Comparison of ENCODE assay signal across 13 mouse cellular contexts in genomic region chr15:8200317-8200716, GRCm38 (mm10). TPM values are rescaled to one million over a fixed set of nuclear protein-coding genes. Genes with fewer than 3 reads are reported as not detected.
DNase-seq lines count a peak whose midpoint lies in the region; ATAC-seq and TF ChIP-seq lines count a peak whose summit lies in the region.
"Had no signal": no experiment of that assay in that cellular context is flagged by ENCODE, and none has a peak within 500 bp of the region (broad histone marks: within the 10 kb centered on the region; RNA-seq: fewer than 3 reads in every experiment).

No protein-coding gene starts in this region.

- H3K4me3 ChIP-seq in intestine, postnatal 0 days (ENCODE audit: low read depth, low read length): no peak overlapping the region
- H3K4me3 ChIP-seq in intestine, embryonic 15.5 days (replicated peaks): no peak overlapping the region
- H3K4me3 ChIP-seq in stomach, postnatal 0 days (ENCODE audit: low read depth, low read length): no peak overlapping the region
- H3K4me3 ChIP-seq: embryonic facial prominence, embryonic 12.5 days; heart, embryonic 15.5 days; midbrain, embryonic 10.5 days had no signal

- H3K27ac ChIP-seq in intestine, postnatal 0 days (ENCODE audit: low read depth, low read length): no peak overlapping the region
- H3K27ac ChIP-seq in intestine, embryonic 15.5 days: no peak overlapping the region
- H3K27ac ChIP-seq in stomach, postnatal 0 days (replicated peaks): no peak overlapping the region
- H3K27ac ChIP-seq: embryonic facial prominence, embryonic 12.5 days; heart, embryonic 15.5 days; midbrain, embryonic 10.5 days had no signal

- TF ChIP-seq CTCF in intestine, postnatal 0 days (IDR thresholded peaks at IDR 0.05; ENCODE audit: low read depth): peak; percentile 47
- peak; percentile 35; the same call in 1 of the 2 replicates for TF ChIP-seq CTCF in stomach, postnatal 0 days (IDR thresholded peaks at IDR 0.05; ENCODE audit: low read depth)

- peak; percentile 15 for DNase-seq in thymus, postnatal 14 days
- DNase-seq in thymus, postnatal 36 days: no peak
- peak; percentile 8 for DNase-seq in MEL-GATA-1-ER (ENCODE audit: extremely low read depth, low read depth)
- DNase-seq in stomach, postnatal 0 days (ENCODE audit: low spot score): no peak
- DNase-seq in Muller cell, postnatal 12 days (ENCODE audit: inconsistent ontology term): no peak
- DNase-seq: cerebellum, adult 9-10 months; gastrocnemius, postnatal 36 days; kidney, postnatal 14 days had no signal

- ATAC-seq in intestine, postnatal 0 days: no peak
- ATAC-seq in intestine, embryonic 15.5 days: no peak
- ATAC-seq in stomach, postnatal 0 days (ENCODE audit: low FRiP score, low TSS enrichment): no peak

- no peak overlapping the region for H3K4me2 ChIP-seq in intestine, postnatal 0 days (replicated peaks; ENCODE audit: low read depth)
- H3K4me2 ChIP-seq in intestine, embryonic 15.5 days (replicated peaks): no peak overlapping the region
- no peak overlapping the region for H3K4me2 ChIP-seq in stomach, postnatal 0 days (replicated peaks; ENCODE audit: low read depth)
- H3K4me2 ChIP-seq: embryonic facial prominence, embryonic 12.5 days; heart, embryonic 15.5 days had no signal

- H3K4me1 ChIP-seq in intestine, postnatal 0 days (replicated peaks; ENCODE audit: control insufficient read depth, insufficient read depth, low read length): no peaks in the 10 kb centered on the region
- H3K4me1 ChIP-seq in intestine, embryonic 15.5 days (replicated peaks): no peaks in the 10 kb centered on the region
- H3K4me1 ChIP-seq in stomach, postnatal 0 days (replicated peaks; ENCODE audit: control insufficient read depth, insufficient read depth): no peaks in the 10 kb centered on the region
- H3K4me1 ChIP-seq: embryonic facial prominence, embryonic 12.5 days; heart, embryonic 15.5 days; midbrain, embryonic 10.5 days had no signal

- no peaks in the 10 kb centered on the region for H3K27me3 ChIP-seq in intestine, postnatal 0 days (replicated peaks; ENCODE audit: control insufficient read depth, insufficient read depth, low read length)
- H3K27me3 ChIP-seq in intestine, embryonic 15.5 days (replicated peaks): no peaks in the 10 kb centered on the region
- H3K27me3 ChIP-seq in stomach, postnatal 0 days (ENCODE audit: control insufficient read depth, insufficient read depth, low read length): no peaks in the 10 kb centered on the region
- H3K27me3 ChIP-seq: embryonic facial prominence, embryonic 12.5 days; heart, embryonic 15.5 days had no signal

- no peaks in the 10 kb centered on the region for H3K9me3 ChIP-seq in intestine, postnatal 0 days (ENCODE audit: control insufficient read depth)
- H3K9me3 ChIP-seq in intestine, embryonic 15.5 days: no peaks in the 10 kb centered on the region
- no peaks in the 10 kb centered on the region for H3K9me3 ChIP-seq in stomach, postnatal 0 days (ENCODE audit: control insufficient read depth, low read length)
- H3K9me3 ChIP-seq: embryonic facial prominence, embryonic 12.5 days; heart, embryonic 15.5 days had no signal

- peaks cover 11% of the 10 kb centered on the region for H3K36me3 ChIP-seq in intestine, postnatal 0 days (ENCODE audit: control insufficient read depth, insufficient read depth)
- peaks cover 19% of the 10 kb centered on the region for H3K36me3 ChIP-seq in intestine, embryonic 15.5 days
- H3K36me3 ChIP-seq in stomach, postnatal 0 days (ENCODE audit: control insufficient read depth, insufficient read depth, low read length): peaks cover 15% of the 10 kb centered on the region

- TF ChIP-seq EP300 in stomach, postnatal 0 days (optimal IDR thresholded peaks at IDR 0.05): no peak

- no peak overlapping the region for H3K9ac ChIP-seq in intestine, postnatal 0 days (ENCODE audit: low read depth, low read length)
- no peak overlapping the region for H3K9ac ChIP-seq in intestine, embryonic 15.5 days
- H3K9ac ChIP-seq in stomach, postnatal 0 days (ENCODE audit: low read length): no peak overlapping the region
- H3K9ac ChIP-seq: embryonic facial prominence, embryonic 12.5 days; heart, embryonic 15.5 days had no signal

RNA-seq across cellular contexts. Expression of gene Cplane1, which starts 31.4 kb away (rescaled TPM):
- polyA plus RNA-seq in intestine, postnatal 0 days (2015; fragmentation: Nextera tagmentation; extraction: Ambion mirVana): 1.9 and 2.2 TPM in 2 replicates
- polyA plus RNA-seq in intestine, embryonic 15.5 days (2015; fragmentation: Nextera tagmentation; extraction: Ambion mirVana): 5.4 TPM in 2 replicates
- polyA plus RNA-seq in stomach, postnatal 0 days (2015; fragmentation: Nextera tagmentation; extraction: Ambion mirVana): 1.9 and 2.0 TPM in 2 replicates

Comparison
In these comparisons a context has a peak if more than half of its experiments do, and no peak if none do; other contexts are left out.
1. DNase-seq: peak in thymus, postnatal 14 days (single experiment) and MEL-GATA-1-ER (single experiment); none in thymus, postnatal 36 days (0 of 2), stomach, postnatal 0 days (single experiment) and Muller cell, postnatal 12 days (single experiment).